Mouse (Mus musculus) cerebellum, adult 2 months (tissue): ENCODE results near the gene Polr3h.
"Not testable (repeated sequence)": the region's sequence is repeated elsewhere in the genome, so short reads cannot be mapped to it uniquely, and the experiment has no call there.

Experiments used
- CTCF ChIP-seq: fragments of 200-500 bp; IDR thresholded peaks from 2 replicates; pipeline ENCODE4 v1.5.1; 2011; ENCODE audit warnings: low read depth, mild to moderate bottlenecking, control low read depth, low read length, moderate library complexity, borderline replicate concordance; ENCODE audit not compliant: insufficient read depth
- POLR2A ChIP-seq: fragments of 200-500 bp; IDR thresholded peaks from 2 replicates; pipeline ENCODE4 v1.6.1; 2011; ENCODE audit warnings: low read length, control low read depth, borderline replicate concordance; ENCODE audit not compliant: insufficient read depth

GRCm38 (mm10) chr15:81970498-81970897, 44.5 kb upstream of the Polr3h start:
- TF ChIP-seq CTCF, POLR2A: not testable (repeated sequence)
